Mouse (Mus musculus): ENCODE results near the gene Por. TPM values are rescaled to one million over a fixed set of nuclear protein-coding genes. Genes with fewer than 3 reads are reported as not detected.

Gene Por
- polyA plus RNA-seq, 1 experiment from 2014 or later = 135 TPM

DNA sequence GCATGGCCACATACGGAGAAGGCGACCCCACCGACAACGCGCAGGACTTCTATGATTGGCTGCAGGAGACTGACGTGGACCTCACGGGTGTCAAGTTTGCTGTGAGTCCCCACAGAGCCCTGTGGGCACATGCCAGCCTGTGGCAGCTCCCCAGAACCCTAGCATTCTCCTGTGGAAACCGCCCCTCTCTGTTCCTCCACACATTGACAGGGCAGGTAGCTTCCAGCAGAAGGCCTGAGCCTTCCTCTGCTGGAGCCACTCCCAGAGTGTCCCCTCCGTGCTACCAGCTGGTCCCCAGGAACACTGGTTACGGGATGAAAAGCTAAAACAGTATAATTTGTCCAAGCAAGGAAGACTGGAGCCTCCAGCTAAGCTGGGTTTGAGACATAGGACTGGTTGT, 60.4 kb downstream of the Por start:
- WGBS = 94% methylated on average over 10 of the region's 10 CpGs
- no peak for DNase-seq (ENCODE audit: low spot score)
- Histone ChIP-seq H3K9me3 (ENCODE audit: low read length) (no peaks in the 10 kb centered on the region), H3K27me3 (replicated peaks; ENCODE audit: insufficient read depth, low read length) (no peaks in the 10 kb centered on the region), H3K4me1 (ENCODE audit: insufficient read depth, low read depth, low read length) (no peaks in the 10 kb centered on the region), H3K9ac (replicated peaks; ENCODE audit: low read depth) (no peak overlapping the region), H3K36me3 (ENCODE audit: insufficient read depth, low read length) (peaks cover 60% of the 10 kb centered on the region), H3K27ac (ENCODE audit: low read length) (no peak overlapping the region), H3K4me3 (ENCODE audit: low read depth, low read length) (no peak overlapping the region), H3K4me2 (replicated peaks; ENCODE audit: low read depth, low read length) (no peak overlapping the region)
- ATAC-seq = no peak
- TF ChIP-seq CTCF (IDR thresholded peaks at IDR 0.05) = no peak
- no peak for TF ChIP-seq EP300 (IDR thresholded peaks at IDR 0.05)

DNA sequence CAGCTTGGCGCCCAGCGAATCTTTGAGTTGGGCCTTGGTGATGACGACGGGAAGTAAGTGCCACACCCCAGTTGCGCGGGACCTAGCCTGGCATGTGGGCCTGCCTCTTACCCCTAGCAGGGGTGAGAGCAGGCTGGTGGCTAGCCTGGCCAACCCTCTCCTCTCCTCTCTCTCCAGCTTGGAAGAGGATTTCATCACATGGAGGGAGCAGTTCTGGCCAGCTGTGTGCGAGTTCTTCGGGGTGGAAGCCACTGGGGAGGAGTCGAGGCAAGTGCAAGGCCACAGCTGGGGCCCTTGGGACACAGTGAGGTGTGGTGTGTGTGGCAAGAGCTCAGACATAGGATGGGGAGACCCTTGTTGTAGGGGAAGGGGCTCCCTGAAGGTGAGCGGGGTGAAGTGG, 61.1 kb downstream of the Por start:
- Histone ChIP-seq H3K36me3 (ENCODE audit: insufficient read depth, low read length) (peaks cover 66% of the 10 kb centered on the region), H3K4me3 (ENCODE audit: low read depth, low read length) (no peak overlapping the region), H3K9ac (replicated peaks; ENCODE audit: low read depth) (no peak overlapping the region), H3K4me1 (ENCODE audit: insufficient read depth, low read depth, low read length) (no peaks in the 10 kb centered on the region), H3K9me3 (ENCODE audit: low read length) (no peaks in the 10 kb centered on the region), H3K27ac (ENCODE audit: low read length) (no peak overlapping the region), H3K4me2 (replicated peaks; ENCODE audit: low read depth, low read length) (no peak overlapping the region), H3K27me3 (replicated peaks; ENCODE audit: insufficient read depth, low read length) (no peaks in the 10 kb centered on the region)
- ATAC-seq (no peak), DNase-seq (ENCODE audit: low spot score) (no peak)
- WGBS = 94% methylated on average over 10 of the region's 10 CpGs
- TF ChIP-seq CTCF (IDR thresholded peaks at IDR 0.05) = no peak
- TF ChIP-seq EP300 (IDR thresholded peaks at IDR 0.05) = no peak

DNA sequence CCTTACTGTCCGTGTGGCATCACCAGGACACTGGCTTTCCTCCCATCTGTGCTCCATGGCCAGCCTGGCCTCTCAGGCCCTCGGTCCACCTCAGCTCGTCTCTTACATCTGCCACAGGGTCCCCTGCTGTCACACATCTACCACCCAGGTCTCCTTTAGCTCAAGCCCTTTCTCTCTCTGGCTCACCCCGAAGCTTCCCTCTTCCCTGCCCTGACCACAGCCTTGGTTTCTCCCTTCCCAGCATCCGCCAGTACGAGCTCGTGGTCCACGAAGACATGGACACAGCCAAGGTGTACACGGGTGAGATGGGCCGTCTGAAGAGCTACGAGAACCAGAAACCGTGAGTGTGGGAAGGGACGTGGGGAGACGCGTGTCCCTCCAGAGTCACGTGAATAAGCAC, 61.5 kb downstream of the Por start:
- Histone ChIP-seq H3K36me3 (ENCODE audit: insufficient read depth, low read length) (peaks cover 67% of the 10 kb centered on the region), H3K27me3 (replicated peaks; ENCODE audit: insufficient read depth, low read length) (no peaks in the 10 kb centered on the region), H3K9ac (replicated peaks; ENCODE audit: low read depth) (no peak overlapping the region), H3K4me3 (ENCODE audit: low read depth, low read length) (no peak overlapping the region), H3K4me2 (replicated peaks; ENCODE audit: low read depth, low read length) (no peak overlapping the region), H3K4me1 (ENCODE audit: insufficient read depth, low read depth, low read length) (no peaks in the 10 kb centered on the region), H3K27ac (ENCODE audit: low read length) (no peak overlapping the region), H3K9me3 (ENCODE audit: low read length) (no peaks in the 10 kb centered on the region)
- TF ChIP-seq CTCF (IDR thresholded peaks at IDR 0.05) (no peak), EP300 (IDR thresholded peaks at IDR 0.05) (no peak)
- no peak for ATAC-seq
- 95% methylated on average over 16 of the region's 16 CpGs for WGBS
- DNase-seq (ENCODE audit: low spot score) = no peak

DNA sequence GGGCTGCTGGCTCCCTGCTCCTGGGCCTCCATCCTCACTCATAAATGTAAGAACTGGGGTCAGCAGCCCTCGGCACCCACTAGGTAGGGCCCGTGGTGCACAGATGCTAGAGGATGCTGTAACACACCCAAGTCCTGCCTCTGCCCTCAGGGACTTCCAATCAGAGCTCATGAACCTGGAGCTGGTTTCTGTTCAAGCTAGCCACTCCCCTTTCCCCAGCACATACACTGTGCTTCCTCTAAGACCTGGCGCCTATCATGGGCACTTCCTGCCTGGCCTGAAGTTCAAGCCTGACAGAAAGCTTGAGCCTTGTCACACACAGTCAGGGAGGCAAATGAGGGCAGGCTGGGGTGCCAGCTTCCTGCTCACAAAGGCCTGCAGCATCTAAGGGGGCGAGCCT, 63.2 kb downstream of the Por start:
- no peak overlapping the region for H3K4me2 ChIP-seq (replicated peaks; ENCODE audit: low read depth, low read length)
- no peaks in the 10 kb centered on the region for H3K9me3 ChIP-seq (ENCODE audit: low read length)
- H3K4me1 ChIP-seq (ENCODE audit: insufficient read depth, low read depth, low read length) = no peaks in the 10 kb centered on the region
- no peak overlapping the region for H3K9ac ChIP-seq (replicated peaks; ENCODE audit: low read depth)
- H3K27me3 ChIP-seq (replicated peaks; ENCODE audit: insufficient read depth, low read length) = no peaks in the 10 kb centered on the region
- no peak for TF ChIP-seq EP300 (IDR thresholded peaks at IDR 0.05)
- TF ChIP-seq CTCF (IDR thresholded peaks at IDR 0.05) = no peak
- H3K4me3 ChIP-seq (ENCODE audit: low read depth, low read length) = no peak overlapping the region
- ATAC-seq (no peak), DNase-seq (ENCODE audit: low spot score) (no peak)
- peaks cover 67% of the 10 kb centered on the region for H3K36me3 ChIP-seq (ENCODE audit: insufficient read depth, low read length)
- WGBS = 85% methylated on average over 4 of the region's 4 CpGs
- H3K27ac ChIP-seq (ENCODE audit: low read length) = no peak overlapping the region

DNA sequence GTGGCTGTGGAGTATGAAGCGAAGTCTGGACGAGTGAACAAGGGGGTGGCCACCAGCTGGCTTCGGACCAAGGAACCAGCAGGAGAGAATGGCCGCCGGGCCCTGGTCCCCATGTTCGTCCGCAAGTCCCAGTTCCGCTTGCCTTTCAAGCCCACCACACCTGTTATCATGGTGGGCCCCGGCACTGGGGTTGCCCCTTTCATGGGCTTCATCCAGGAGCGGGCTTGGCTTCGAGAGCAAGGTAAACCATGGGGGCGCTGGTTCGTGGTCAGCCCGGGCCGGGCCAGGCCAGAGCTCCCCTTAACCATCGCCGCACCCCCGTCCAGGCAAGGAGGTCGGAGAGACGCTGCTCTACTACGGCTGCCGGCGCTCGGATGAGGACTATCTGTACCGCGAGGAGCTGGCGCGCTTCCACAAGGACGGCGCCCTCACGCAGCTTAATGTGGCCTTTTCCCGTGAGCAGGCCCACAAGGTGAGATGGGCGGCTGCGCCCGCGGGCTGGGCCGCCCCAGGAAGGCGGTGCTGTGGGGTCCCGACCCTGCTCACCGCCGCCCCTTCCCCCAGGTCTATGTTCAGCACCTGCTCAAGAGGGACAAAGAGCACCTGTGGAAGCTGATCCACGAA, 64.3 kb downstream of the Por start:
- H3K4me3 ChIP-seq (ENCODE audit: low read depth, low read length) = no peak overlapping the region
- ATAC-seq (no peak), DNase-seq (ENCODE audit: low spot score) (no peak)
- no peak overlapping the region for H3K4me2 ChIP-seq (replicated peaks; ENCODE audit: low read depth, low read length)
- no peaks in the 10 kb centered on the region for H3K27me3 ChIP-seq (replicated peaks; ENCODE audit: insufficient read depth, low read length)
- H3K4me1 ChIP-seq (ENCODE audit: insufficient read depth, low read depth, low read length) = no peaks in the 10 kb centered on the region
- TF ChIP-seq CTCF (IDR thresholded peaks at IDR 0.05) (no peak), EP300 (IDR thresholded peaks at IDR 0.05) (no peak)
- no peak overlapping the region for H3K27ac ChIP-seq (ENCODE audit: low read length)
- H3K9me3 ChIP-seq (ENCODE audit: low read length) = no peaks in the 10 kb centered on the region
- H3K36me3 ChIP-seq (ENCODE audit: insufficient read depth, low read length) = peaks cover 61% of the 10 kb centered on the region
- WGBS = 90% methylated on average over 38 of the region's 42 CpGs
- H3K9ac ChIP-seq (replicated peaks; ENCODE audit: low read depth) = no peak overlapping the region

DNA sequence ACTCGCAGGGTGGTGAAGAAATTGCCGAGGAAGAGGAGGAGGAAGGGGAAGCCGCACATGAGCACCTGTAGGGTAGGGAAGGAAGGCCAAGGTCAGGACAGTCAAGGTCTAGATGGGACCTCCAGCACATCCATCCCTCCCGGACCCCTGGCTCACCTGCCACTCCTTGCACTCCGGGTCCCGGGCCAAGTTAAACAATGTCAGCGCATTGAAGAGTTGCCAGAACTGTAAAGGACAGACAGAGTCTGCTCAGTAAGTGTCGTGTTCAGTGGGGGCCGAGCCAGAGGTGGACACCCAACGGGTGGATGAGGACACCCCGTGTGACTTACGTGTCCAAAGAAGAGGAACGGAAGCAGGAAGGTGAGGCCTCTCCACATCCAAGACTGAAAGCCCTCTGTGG, 65.9 kb downstream of the Por start:
- no peak for DNase-seq (ENCODE audit: low spot score)

DNA sequence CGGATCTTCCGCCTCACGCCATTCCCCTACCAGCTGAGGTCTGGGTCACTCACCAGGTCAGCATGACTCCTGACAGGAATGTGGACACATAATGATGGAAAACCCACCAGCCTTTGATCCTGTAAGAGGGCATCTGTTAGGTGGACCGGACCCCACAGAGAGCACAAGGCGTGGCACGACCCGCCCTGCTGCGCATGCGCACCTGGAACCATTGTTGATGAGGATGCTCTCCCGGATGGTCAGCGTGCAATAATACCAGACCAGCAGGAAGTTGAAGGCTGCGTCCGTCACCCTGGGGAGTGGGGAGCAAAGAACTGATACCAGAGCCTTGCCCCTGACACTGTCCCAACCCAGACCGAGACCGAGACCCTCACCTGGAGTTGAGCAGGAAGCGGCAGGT, 66.7 kb downstream of the Por start:
- Histone ChIP-seq H3K36me3 (ENCODE audit: insufficient read depth, low read length) (peaks cover 48% of the 10 kb centered on the region), H3K27ac (ENCODE audit: low read length) (no peak overlapping the region), H3K4me2 (replicated peaks; ENCODE audit: low read depth, low read length) (no peak overlapping the region), H3K9ac (replicated peaks; ENCODE audit: low read depth) (no peak overlapping the region), H3K27me3 (replicated peaks; ENCODE audit: insufficient read depth, low read length) (no peaks in the 10 kb centered on the region), H3K9me3 (ENCODE audit: low read length) (no peaks in the 10 kb centered on the region), H3K4me1 (ENCODE audit: insufficient read depth, low read depth, low read length) (no peaks in the 10 kb centered on the region), H3K4me3 (ENCODE audit: low read depth, low read length) (no peak overlapping the region)
- ATAC-seq (no peak), DNase-seq (ENCODE audit: low spot score) (no peak)
- TF ChIP-seq CTCF (IDR thresholded peaks at IDR 0.05) (no peak), EP300 (IDR thresholded peaks at IDR 0.05) (no peak)
- WGBS = 85% methylated on average over 16 of the region's 16 CpGs

More for the DNA sequence above, 65.9 kb downstream of the Por start:
- H3K4me1 ChIP-seq (ENCODE audit: insufficient read depth, low read depth, low read length) = no peaks in the 10 kb centered on the region
- H3K9ac ChIP-seq (replicated peaks; ENCODE audit: low read depth) = no peak overlapping the region
- 69% methylated on average over 13 of the region's 13 CpGs for WGBS
- peaks cover 53% of the 10 kb centered on the region for H3K36me3 ChIP-seq (ENCODE audit: insufficient read depth, low read length)
- no peak overlapping the region for H3K4me3 ChIP-seq (ENCODE audit: low read depth, low read length)
- no peaks in the 10 kb centered on the region for H3K9me3 ChIP-seq (ENCODE audit: low read length)
- no peak overlapping the region for H3K27ac ChIP-seq (ENCODE audit: low read length)
- H3K4me2 ChIP-seq (replicated peaks; ENCODE audit: low read depth, low read length) = no peak overlapping the region
- no peak for ATAC-seq
- TF ChIP-seq CTCF (IDR thresholded peaks at IDR 0.05) (no peak), EP300 (IDR thresholded peaks at IDR 0.05) (no peak)
- H3K27me3 ChIP-seq (replicated peaks; ENCODE audit: insufficient read depth, low read length) = no peaks in the 10 kb centered on the region
